Mouse (Mus musculus): ENCODE data around the gene Faah. TPM values are rescaled to one million over a fixed set of nuclear protein-coding genes. Genes with fewer than 3 reads are reported as not detected.

Faah gene
- polyA plus RNA-seq, 1 experiment from 2014 or later: 3.3 TPM

GRCm38 (mm10) chr4:115919911-115920310 lies 97.8 kb downstream of the Faah start:
- Histone ChIP-seq H3K9ac (no peak overlapping the region), H3K9me3 (no peaks in the 10 kb centered on the region), H3K4me3 (no peak overlapping the region), H3K4me1 (no peaks in the 10 kb centered on the region), H3K4me2 (replicated peaks) (no peak overlapping the region), H3K36me3 (no peaks in the 10 kb centered on the region), H3K27ac (no peak overlapping the region), H3K27me3 (peaks cover 17% of the 10 kb centered on the region)
- WGBS: 81% methylated on average over 16 of the region's 16 CpGs
- no peak for ATAC-seq (ENCODE audit: insufficient number of reproducible peaks, insufficient read depth, low FRiP score, low TSS enrichment)

Other genes starting within 250 kb of the Faah start
- gene Tex38, start 236.9 kb downstream of the Faah start, polyA plus RNA-seq (2016; fragmentation: Nextera tagmentation; extraction: Ambion mirVana): 0.42 TPM in 1 of 2 replicates, not detected in the other
- gene Atpaf1, start 233.1 kb downstream of the Faah start, polyA plus RNA-seq (2016; fragmentation: Nextera tagmentation; extraction: Ambion mirVana): 57.9 and 58.4 TPM in 2 replicates
- gene Mob3c, start 189.8 kb downstream of the Faah start, polyA plus RNA-seq (2016; fragmentation: Nextera tagmentation; extraction: Ambion mirVana): 9.1 and 9.7 TPM in 2 replicates
- gene Mknk1, start 178.7 kb downstream of the Faah start, polyA plus RNA-seq (2016; fragmentation: Nextera tagmentation; extraction: Ambion mirVana): 26.5 and 28.0 TPM in 2 replicates
- not detected in 2 replicates for gene Kncn, start 133.5 kb downstream of the Faah start, polyA plus RNA-seq (2016; fragmentation: Nextera tagmentation; extraction: Ambion mirVana)
- not detected in 2 replicates for gene 6430628N08Rik, start 127.3 kb downstream of the Faah start, polyA plus RNA-seq (2016; fragmentation: Nextera tagmentation; extraction: Ambion mirVana)
- gene Dmbx1, start 78.0 kb downstream of the Faah start, polyA plus RNA-seq (2016; fragmentation: Nextera tagmentation; extraction: Ambion mirVana): 1.3 and 1.4 TPM in 2 replicates
- 19.9 and 20.6 TPM in 2 replicates for gene Nsun4, start 36.0 kb upstream of the Faah start, polyA plus RNA-seq (2016; fragmentation: Nextera tagmentation; extraction: Ambion mirVana)
- gene Uqcrh, start 57.1 kb upstream of the Faah start, polyA plus RNA-seq (2016; fragmentation: Nextera tagmentation; extraction: Ambion mirVana): 407 and 442 TPM in 2 replicates
- 80.8 and 83.3 TPM in 2 replicates for gene Lrrc41, start 57.3 kb upstream of the Faah start, polyA plus RNA-seq (2016; fragmentation: Nextera tagmentation; extraction: Ambion mirVana)
- gene Rad54l, start 105.8 kb upstream of the Faah start, polyA plus RNA-seq (2016; fragmentation: Nextera tagmentation; extraction: Ambion mirVana): 46.6 and 47.0 TPM in 2 replicates
- gene Pomgnt1, start 105.9 kb upstream of the Faah start, polyA plus RNA-seq (2016; fragmentation: Nextera tagmentation; extraction: Ambion mirVana): 76.3 and 80.5 TPM in 2 replicates
- 2.6 and 2.7 TPM in 2 replicates for gene Lurap1, start 133.4 kb upstream of the Faah start, polyA plus RNA-seq (2016; fragmentation: Nextera tagmentation; extraction: Ambion mirVana)
- gene Tspan1, start 149.7 kb upstream of the Faah start, polyA plus RNA-seq (2016; fragmentation: Nextera tagmentation; extraction: Ambion mirVana): 0.23 and 0.37 TPM in 2 replicates
- gene 1700042G07Rik, start 155.4 kb upstream of the Faah start, polyA plus RNA-seq (2016; fragmentation: Nextera tagmentation; extraction: Ambion mirVana): not detected in 2 replicates
- not detected in 2 replicates for gene Gm49337, start 155.5 kb upstream of the Faah start, polyA plus RNA-seq (2016; fragmentation: Nextera tagmentation; extraction: Ambion mirVana)
- 51.2 and 55.1 TPM in 2 replicates for gene Pik3r3, start 203.7 kb upstream of the Faah start, polyA plus RNA-seq (2016; fragmentation: Nextera tagmentation; extraction: Ambion mirVana)